Mouse (Mus musculus) limb, embryonic 13.5 days (tissue): ENCODE results near the gene Ppp1r27. TPM values are rescaled to one million over a fixed set of nuclear protein-coding genes. Genes with fewer than 3 reads are reported as not detected.
"Not testable (repeated sequence)": the region's sequence is repeated elsewhere in the genome, so short reads cannot be mapped to it uniquely, and the experiment has no call there.

ENCODE experiments used
- ATAC-seq: fragments of 200-750 bp; cut with Nextera tagmentation; 2 replicates; pipeline ENCODE4 v1.8.0; 2017; ENCODE audit warnings: low read depth, moderate number of reproducible peaks, moderate TSS enrichment; ENCODE audit not compliant: low FRiP score
- H3K27ac ChIP-seq: fragments of 300-500 bp; sonication (generic); 2 replicates; pipeline ENCODE4 v1.5.1; 2015; ENCODE audit warnings: inconsistent platforms, mild to moderate bottlenecking, moderate library complexity
- H3K27me3 ChIP-seq: fragments of 300-500 bp; sonication (generic); 2 replicates; pipeline ENCODE4 v1.6.1; 2015; ENCODE audit warnings: mild to moderate bottlenecking, inconsistent platforms
- H3K36me3 ChIP-seq: fragments of 300-500 bp; sonication (generic); 2 replicates; pipeline ENCODE4 v1.6.1; 2015; ENCODE audit warnings: inconsistent platforms, mild to moderate bottlenecking, moderate library complexity
- H3K4me1 ChIP-seq: fragments of 300-500 bp; sonication (generic); 2 replicates; pipeline ENCODE4 v1.6.1; 2015; ENCODE audit warnings: inconsistent platforms
- H3K4me2 ChIP-seq: fragments of 300-500 bp; sonication (generic); replicated peaks from 2 replicates; pipeline ENCODE4 v1.6.1; 2015; ENCODE audit warnings: inconsistent platforms, mild to moderate bottlenecking, moderate library complexity
- H3K4me3 ChIP-seq: fragments of 300-500 bp; sonication (generic); 2 replicates; pipeline ENCODE4 v1.5.1; 2015; ENCODE audit warnings: moderate library complexity, mild to moderate bottlenecking, inconsistent platforms
- H3K9ac ChIP-seq: fragments of 300-500 bp; sonication (generic); 2 replicates; pipeline ENCODE4 v1.6.1; 2015; ENCODE audit warnings: mild to moderate bottlenecking, inconsistent platforms
- H3K9me3 ChIP-seq: fragments of 300-500 bp; sonication (generic); 2 replicates; pipeline ENCODE4 v1.6.1; 2016; ENCODE audit warnings: inconsistent platforms
- WGBS: fragments of 180-500 bp; shearing (Covaris S2); methylation state at CpG from one replicate; pipeline ENCODE4 v1.1.7; 2015; 5-methylcytosine and 5-hydroxymethylcytosine counted together
- polyA plus RNA-seq: library from polyadenylated mRNA; unstranded; fragments of >200 nt; fragmentation: Nextera tagmentation; extraction: Ambion mirVana; gene quantifications from 2 replicates; pipeline ENCODE4 v1.2.1, GENCODE M21; 2015

The Ppp1r27 gene
- polyA plus RNA-seq, 1 experiment from 2014 or later: 0.59 TPM

DNA sequence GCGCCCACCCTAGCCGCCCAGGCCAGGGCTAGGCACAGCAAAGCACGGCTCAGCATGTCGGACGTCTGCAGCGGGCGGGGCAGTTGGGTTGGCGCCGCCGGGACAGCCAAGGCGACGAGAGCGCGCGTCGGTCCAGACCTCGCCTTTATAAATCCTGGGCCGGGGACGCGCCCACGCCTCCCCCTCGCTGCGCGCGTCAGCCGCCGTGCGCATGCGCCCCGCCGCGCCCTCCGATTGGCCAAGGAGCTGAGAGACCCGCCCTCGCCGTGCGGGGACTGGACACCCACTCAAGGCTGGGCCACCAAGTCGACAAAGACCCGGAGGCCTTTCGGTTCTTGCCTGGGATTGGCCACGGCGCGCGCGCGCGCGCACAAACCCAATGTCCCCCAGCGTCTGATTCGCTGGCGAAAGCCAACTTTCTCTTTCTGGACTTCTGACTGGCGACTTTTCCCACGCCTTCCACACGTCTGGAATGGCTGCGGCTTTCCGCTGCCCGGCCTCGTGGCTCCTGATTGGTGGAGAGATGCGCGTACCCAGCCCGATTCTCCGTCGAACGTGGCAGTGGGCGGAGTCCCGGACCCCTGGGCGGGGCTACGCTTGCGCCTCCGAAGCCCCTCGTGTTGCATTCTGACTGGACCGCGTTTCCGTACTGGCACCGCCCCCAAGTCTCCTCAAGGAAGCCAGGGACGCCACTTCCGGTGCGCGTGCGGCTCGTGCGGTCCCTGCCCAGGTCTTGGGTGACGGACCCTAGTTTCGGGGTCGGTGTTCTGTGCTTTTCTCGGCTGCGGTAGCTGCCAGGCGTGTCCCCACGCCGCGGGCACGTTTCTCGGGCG, 22.0 kb upstream of the Ppp1r27 start, which contains the start of gene P4hb:
Gene P4hb, minus strand, starts transcription at position 502 of the 833 bp plus-strand sequence.
- Histone ChIP-seq H3K27ac (peak within 1 kb of the TSS; percentile 94), H3K9me3 (no peaks in the 10 kb centered on the region), H3K27me3 (no peaks in the 10 kb centered on the region), H3K4me2 (peak within 1 kb of the TSS; percentile 95), H3K4me3 (peak within 1 kb of the TSS; percentile 99), H3K9ac (peak within 1 kb of the TSS; percentile 99), H3K4me1 (peaks cover 24% of the 10 kb centered on the region), H3K36me3 (peaks cover 49% of the 10 kb centered on the region)
- peak; percentile 96 for ATAC-seq
- under 1% methylated on average over 92 of the region's 94 CpGs for WGBS

DNA sequence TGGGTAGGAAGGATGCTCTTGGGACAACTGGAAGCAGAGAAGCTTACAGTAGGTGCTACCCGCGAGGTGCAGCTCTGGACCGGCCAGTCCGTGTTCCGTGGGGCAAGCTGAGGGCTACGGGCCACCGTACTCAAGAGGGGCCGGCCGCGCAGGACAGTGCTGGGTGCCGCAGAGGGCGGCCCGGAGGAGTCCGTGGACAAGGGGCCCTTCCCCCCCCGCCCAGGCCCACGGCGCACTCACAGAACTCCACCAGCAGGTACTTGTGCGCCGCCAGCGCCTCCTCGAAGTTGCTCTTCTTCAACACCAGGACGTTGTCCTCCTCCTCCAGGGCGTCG, 21.5 kb upstream of the Ppp1r27 start:
- peak overlapping the region; percentile 95 for H3K4me2 ChIP-seq
- H3K36me3 ChIP-seq: peaks cover 49% of the 10 kb centered on the region
- H3K4me1 ChIP-seq: peaks cover 24% of the 10 kb centered on the region
- H3K27me3 ChIP-seq: no peaks in the 10 kb centered on the region
- WGBS: under 1% methylated on average over 20 of the region's 24 CpGs
- peak overlapping the region; percentile 99 for H3K4me3 ChIP-seq
- ATAC-seq: peak; percentile 26; the same call in 1 of the 2 replicates
- no peaks in the 10 kb centered on the region for H3K9me3 ChIP-seq
- peak overlapping the region; percentile 85 for H3K27ac ChIP-seq
- peak overlapping the region; percentile 99 for H3K9ac ChIP-seq

DNA sequence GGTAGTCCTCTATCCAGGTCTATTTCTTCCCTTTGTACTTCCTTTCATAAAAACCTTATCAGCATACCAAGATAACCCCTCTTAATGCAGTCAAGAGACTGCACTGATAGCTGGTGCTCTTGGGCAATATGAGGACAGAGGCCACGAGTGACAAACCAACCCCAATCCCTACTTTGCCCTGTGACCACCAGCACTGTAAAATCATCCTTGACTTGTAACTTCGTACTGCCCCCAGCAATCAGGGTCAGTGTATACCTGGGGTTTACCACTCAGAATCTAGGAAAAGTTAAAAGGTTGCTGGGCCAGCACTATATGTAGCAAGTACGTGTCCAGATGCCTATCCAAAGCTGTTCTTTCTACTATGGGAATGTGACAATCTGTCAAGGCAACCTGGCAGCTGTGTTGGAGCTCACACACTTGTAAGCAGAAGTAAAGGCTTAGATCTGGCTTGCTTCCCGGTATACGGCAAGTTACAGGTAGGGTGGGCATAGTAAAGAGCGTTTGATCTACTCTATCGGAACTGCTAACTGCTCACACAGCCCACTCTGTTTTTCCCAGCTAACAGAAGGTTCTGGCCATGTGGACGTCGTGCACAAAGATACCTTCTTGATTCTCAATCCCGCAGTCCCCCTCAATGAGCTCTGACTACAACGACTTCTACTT, 21.0 kb upstream of the Ppp1r27 start:
- Histone ChIP-seq H3K4me2 (peak overlapping the region; percentile 95), H3K36me3 (peaks cover 49% of the 10 kb centered on the region), H3K4me1 (peaks cover 26% of the 10 kb centered on the region), H3K27me3 (no peaks in the 10 kb centered on the region), H3K4me3 (peak overlapping the region; percentile 99), H3K9ac (peak overlapping the region; percentile 99), H3K27ac (peak overlapping the region; percentile 85), H3K9me3 (no peaks in the 10 kb centered on the region)
- WGBS: 10% methylated on average over 11 of the region's 11 CpGs
- ATAC-seq: no peak

DNA sequence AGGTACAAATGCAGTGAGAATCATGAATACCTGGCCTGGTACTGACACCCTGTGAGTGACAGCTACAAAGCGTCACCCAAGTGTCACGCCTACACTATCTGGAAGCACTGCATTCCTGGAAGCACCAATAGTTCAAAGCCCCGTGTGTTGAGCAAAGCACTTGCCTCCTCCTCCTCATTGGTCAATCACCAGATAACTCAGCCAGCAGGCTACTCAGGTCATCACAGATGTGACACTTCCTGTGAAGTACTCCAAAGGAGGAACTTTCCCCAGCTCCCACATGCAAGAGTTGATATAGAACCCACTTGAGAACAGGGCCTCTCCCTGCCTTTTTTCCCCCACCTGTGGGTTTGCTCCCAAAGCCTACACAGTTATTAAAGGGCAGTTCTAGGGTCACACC, 20.2 kb upstream of the Ppp1r27 start:
- Histone ChIP-seq H3K4me1 (peaks cover 29% of the 10 kb centered on the region), H3K9ac (peak overlapping the region; percentile 99), H3K27me3 (no peaks in the 10 kb centered on the region), H3K4me2 (peak overlapping the region; percentile 95), H3K9me3 (no peaks in the 10 kb centered on the region), H3K27ac (no peak overlapping the region), H3K36me3 (peaks cover 53% of the 10 kb centered on the region), H3K4me3 (peak overlapping the region; percentile 99)
- WGBS: 75% methylated on average over 3 of the region's 3 CpGs
- no peak for ATAC-seq

DNA sequence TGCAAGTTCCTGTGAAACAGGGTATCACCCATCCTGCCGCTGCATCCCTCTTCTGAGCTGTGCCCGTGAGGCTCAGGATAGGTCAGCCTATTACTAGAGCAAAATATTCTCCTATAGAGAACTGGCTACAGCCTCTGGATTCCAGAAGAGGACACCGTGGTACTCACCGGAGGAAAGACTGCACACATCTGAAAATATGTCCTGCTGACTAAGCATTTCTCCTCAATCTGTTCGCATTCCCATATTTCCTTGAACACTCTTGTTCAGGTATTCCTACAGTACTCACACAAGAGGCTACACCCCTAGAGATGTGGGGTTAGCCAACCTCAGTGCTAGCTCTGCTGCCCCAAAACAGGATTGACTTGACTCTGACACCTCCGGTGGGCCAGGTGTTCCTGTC, 17.4 kb upstream of the Ppp1r27 start:
- Histone ChIP-seq H3K36me3 (peaks cover 81% of the 10 kb centered on the region), H3K9ac (0 out of 2 replicates have a peak overlapping the region, but pooled peaks have one; percentile 35), H3K4me1 (peaks cover 22% of the 10 kb centered on the region), H3K9me3 (no peaks in the 10 kb centered on the region), H3K4me2 (no peak overlapping the region), H3K4me3 (no peak overlapping the region), H3K27ac (no peak overlapping the region), H3K27me3 (no peaks in the 10 kb centered on the region)
- no peak for ATAC-seq
- WGBS: 95% methylated on average over 6 of the region's 6 CpGs

DNA sequence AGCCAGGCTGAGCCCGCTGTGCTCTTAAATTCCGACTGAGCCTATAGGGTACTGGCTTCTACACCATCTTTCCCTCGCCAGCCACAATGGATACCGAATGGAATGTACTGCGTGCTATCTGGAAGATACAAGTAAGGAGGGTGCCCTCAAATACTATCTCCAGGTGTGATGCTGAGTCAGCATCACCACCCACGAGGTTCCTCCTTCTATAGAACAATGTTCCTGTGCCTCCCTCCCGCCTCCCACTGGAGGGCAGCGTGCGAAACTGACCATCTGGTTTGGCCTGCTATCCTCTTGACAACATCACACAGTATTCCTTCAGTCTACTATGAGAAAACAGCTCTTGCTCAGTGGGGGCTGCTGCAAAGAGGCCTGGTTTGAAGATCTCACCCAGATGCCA, 14.2 kb upstream of the Ppp1r27 start:
- no peak for ATAC-seq
- Histone ChIP-seq H3K9me3 (no peaks in the 10 kb centered on the region), H3K36me3 (peaks cover 98% of the 10 kb centered on the region), H3K4me2 (no peak overlapping the region), H3K4me3 (no peak overlapping the region), H3K9ac (no peak overlapping the region), H3K27me3 (no peaks in the 10 kb centered on the region), H3K27ac (no peak overlapping the region), H3K4me1 (0 out of 2 replicates have a peak, but pooled peaks cover 5% of the 10 kb centered on the region)
- 87% methylated on average over 9 of the region's 9 CpGs for WGBS

DNA sequence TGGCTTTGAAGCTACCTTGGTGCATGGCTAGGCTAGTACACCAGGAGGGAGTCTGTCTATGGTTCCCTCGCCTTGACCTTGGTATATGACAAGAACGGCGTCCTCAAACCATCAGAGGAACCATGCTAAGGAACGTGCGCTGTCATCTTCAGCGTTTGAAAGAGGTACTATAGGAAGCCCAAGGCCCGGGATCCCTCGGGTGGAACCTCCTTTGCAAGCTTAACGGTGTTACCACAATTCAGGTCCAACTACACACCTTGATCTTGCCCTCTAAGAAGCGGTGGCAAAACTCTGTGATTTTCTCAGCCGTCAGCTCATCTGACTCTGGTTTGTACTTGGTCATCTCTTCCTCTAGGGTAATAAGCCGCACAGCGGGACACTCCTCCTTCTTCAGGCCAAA, 12.0 kb upstream of the Ppp1r27 start:
- no peak for ATAC-seq
- Histone ChIP-seq H3K4me3 (no peak overlapping the region), H3K4me2 (no peak overlapping the region), H3K27ac (no peak overlapping the region), H3K4me1 (0 out of 2 replicates have a peak, but pooled peaks cover 5% of the 10 kb centered on the region), H3K36me3 (peaks cover 94% of the 10 kb centered on the region), H3K9ac (no peak overlapping the region), H3K27me3 (no peaks in the 10 kb centered on the region), H3K9me3 (no peaks in the 10 kb centered on the region)
- WGBS: 96% methylated on average over 13 of the region's 13 CpGs

DNA sequence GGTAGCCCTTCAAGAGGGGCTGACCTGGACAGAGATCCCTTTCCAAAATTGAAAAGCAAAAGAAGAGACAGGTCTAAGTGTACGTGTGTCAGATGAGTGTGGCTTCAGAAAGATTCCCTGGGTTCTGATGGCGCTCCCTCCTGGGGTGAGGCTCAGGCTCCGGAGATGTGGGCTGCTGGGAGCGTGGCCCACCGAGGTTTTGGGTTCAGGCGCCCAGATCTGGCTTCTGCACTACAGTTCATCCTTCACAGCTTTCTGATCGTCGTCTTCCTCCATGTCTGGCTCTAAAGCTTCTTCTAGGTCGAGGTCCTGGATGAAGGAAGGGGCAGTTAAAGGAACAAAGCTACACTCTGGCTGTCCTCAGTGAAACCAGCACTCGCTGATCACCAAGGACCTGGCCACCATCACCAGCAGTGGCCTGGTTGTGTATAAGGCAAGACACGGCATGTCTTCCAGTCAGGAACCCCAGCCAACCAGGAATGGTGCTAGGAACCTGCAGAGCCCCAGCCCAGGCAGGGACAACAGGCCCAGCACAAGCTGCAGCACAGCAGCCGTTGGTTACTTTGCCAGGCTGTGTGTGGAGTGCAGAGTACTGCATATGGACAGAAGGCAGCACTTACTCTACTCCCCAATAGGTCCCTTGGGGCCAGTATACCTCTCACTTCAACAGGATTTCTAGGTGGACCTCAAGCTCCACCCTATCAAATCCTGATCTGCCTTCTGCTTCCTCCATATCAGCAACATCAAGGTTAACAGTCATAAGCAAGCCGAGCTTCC, 10.2 kb upstream of the Ppp1r27 start:
- no peak for ATAC-seq
- peaks cover 8% of the 10 kb centered on the region; the same call in 1 of the 2 replicates for H3K9me3 ChIP-seq
- H3K4me2 ChIP-seq: no peak overlapping the region
- H3K27me3 ChIP-seq: no peaks in the 10 kb centered on the region
- H3K4me1 ChIP-seq: no peaks in the 10 kb centered on the region
- peaks cover 83% of the 10 kb centered on the region for H3K36me3 ChIP-seq
- peak overlapping the region; percentile 22; the same call in 1 of the 2 replicates for H3K27ac ChIP-seq
- 90% methylated on average over 13 of the region's 13 CpGs for WGBS
- H3K9ac ChIP-seq: no peak overlapping the region
- no peak overlapping the region for H3K4me3 ChIP-seq

DNA sequence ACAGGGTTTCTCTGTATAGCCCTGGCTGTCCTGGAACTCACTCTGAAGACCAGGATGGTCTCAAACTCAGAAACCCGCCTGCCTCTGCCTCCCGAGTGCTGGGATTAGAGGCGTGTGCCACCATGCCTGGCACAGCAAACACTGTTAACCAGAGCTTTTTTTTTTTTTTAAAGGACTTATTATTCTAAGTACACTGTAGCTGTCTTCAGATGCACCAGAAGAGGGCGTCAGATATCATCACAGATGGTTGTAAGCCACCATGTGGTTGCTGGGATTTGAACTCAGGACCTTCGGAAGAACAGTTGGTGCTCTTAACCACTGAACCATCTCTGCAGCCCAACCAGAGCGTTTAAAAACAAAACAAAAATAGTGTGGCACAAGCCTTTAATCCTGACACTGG, 7.9 kb upstream of the Ppp1r27 start:
- H3K4me2 ChIP-seq, H3K4me3 ChIP-seq, H3K4me1 ChIP-seq, H3K9me3 ChIP-seq, H3K27ac ChIP-seq, H3K9ac ChIP-seq, ATAC-seq, H3K27me3 ChIP-seq: not testable (repeated sequence)
- 89% methylated on average over 6 of the region's 6 CpGs for WGBS
- peaks cover 60% of the 10 kb centered on the region for H3K36me3 ChIP-seq

DNA sequence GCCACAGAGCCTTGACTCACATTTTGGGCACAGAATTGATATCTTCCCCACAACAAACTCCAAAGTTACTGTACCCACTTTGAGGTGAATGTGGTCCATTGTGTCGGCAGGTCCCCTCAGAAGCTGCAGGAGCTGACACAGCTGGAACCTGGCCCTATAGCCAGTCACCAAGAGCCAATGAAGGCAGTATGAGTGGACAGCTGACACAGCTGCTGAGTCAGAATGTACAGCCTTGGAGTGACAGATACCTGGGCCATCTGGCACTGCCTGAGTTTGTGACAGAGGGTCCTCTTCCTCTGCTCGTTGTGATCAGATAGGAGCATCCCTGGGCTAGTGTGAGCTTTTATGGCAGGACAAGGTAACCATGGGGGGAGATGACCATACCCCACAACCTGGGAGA, 4.3 kb upstream of the Ppp1r27 start:
- WGBS: 73% methylated on average over 2 of the region's 2 CpGs
- Histone ChIP-seq H3K4me1 (peaks cover 3% of the 10 kb centered on the region), H3K9me3 (peaks cover 8% of the 10 kb centered on the region; the same call in 1 of the 2 replicates), H3K9ac (no peak overlapping the region), H3K4me3 (no peak overlapping the region), H3K4me2 (no peak overlapping the region), H3K27ac (no peak overlapping the region), H3K27me3 (no peaks in the 10 kb centered on the region), H3K36me3 (peaks cover 24% of the 10 kb centered on the region)
- no peak for ATAC-seq

DNA sequence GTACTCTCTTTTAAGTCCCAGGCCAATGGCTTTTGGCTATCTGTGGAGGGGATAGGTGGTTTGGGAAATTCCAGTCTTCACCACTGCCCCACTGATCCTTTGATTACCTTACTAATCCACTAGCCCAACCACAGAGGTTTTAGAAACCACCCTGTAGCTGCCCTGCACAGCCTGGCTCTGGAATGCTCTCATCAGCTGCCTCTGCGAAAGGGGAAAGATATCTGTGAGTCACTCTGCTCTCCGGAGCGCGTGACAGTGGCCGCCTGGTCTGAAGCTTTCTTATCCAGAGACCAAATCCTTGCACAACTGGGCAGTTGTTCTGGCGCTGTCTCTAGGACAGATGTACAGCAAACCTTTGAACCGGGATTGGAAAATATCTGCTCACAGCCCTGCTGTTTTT, 3.9 kb upstream of the Ppp1r27 start:
- no peaks in the 10 kb centered on the region for H3K27me3 ChIP-seq
- H3K4me2 ChIP-seq: no peak overlapping the region
- peaks cover 20% of the 10 kb centered on the region for H3K36me3 ChIP-seq
- no peak overlapping the region for H3K4me3 ChIP-seq
- ATAC-seq: no peak
- peaks cover 8% of the 10 kb centered on the region; the same call in 1 of the 2 replicates for H3K9me3 ChIP-seq
- WGBS: 82% methylated on average over 7 of the region's 7 CpGs
- 0 out of 2 replicates have a peak overlapping the region, but pooled peaks have one; percentile 25 for H3K9ac ChIP-seq
- H3K4me1 ChIP-seq: peaks cover 7% of the 10 kb centered on the region
- no peak overlapping the region for H3K27ac ChIP-seq

DNA sequence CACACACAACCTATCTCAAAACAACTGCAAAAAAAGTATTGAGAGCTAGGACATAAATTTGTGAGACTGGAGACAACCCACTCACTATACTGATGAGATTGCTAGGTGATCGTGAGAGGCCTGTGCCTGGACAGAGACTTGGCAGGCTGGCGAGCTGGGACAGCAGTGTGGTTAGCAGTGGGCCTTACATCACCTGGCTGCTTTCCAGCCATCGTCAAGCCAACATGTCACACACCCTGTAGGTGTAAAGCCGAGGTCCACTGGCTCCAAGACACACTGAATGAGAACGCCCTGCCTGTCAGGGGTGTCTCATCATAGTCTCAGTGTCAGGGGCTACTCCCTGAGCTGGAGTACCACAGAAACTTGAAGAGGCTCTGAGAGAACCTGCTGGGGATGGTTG, 1.8 kb upstream of the Ppp1r27 start:
- Histone ChIP-seq H3K36me3 (peaks cover 6% of the 10 kb centered on the region; the same call in 1 of the 2 replicates), H3K4me2 (no peak overlapping the region), H3K9me3 (peaks cover 7% of the 10 kb centered on the region; the same call in 1 of the 2 replicates), H3K27ac (no peak overlapping the region), H3K4me1 (peaks cover 20% of the 10 kb centered on the region), H3K9ac (no peak overlapping the region), H3K4me3 (no peak overlapping the region), H3K27me3 (no peaks in the 10 kb centered on the region)
- ATAC-seq: no peak
- 79% methylated on average over 5 of the region's 5 CpGs for WGBS
